Mouse (Mus musculus): ENCODE results near the gene Cars2. TPM values are rescaled to one million over a fixed set of nuclear protein-coding genes. Genes with fewer than 3 reads are reported as not detected.
"Not testable (repeated sequence)": the region's sequence is repeated elsewhere in the genome, so short reads cannot be mapped to it uniquely, and the experiment has no call there.

Gene Cars2
- polyA plus RNA-seq, 1 experiment from 2014 or later: 10.0 TPM

DNA sequence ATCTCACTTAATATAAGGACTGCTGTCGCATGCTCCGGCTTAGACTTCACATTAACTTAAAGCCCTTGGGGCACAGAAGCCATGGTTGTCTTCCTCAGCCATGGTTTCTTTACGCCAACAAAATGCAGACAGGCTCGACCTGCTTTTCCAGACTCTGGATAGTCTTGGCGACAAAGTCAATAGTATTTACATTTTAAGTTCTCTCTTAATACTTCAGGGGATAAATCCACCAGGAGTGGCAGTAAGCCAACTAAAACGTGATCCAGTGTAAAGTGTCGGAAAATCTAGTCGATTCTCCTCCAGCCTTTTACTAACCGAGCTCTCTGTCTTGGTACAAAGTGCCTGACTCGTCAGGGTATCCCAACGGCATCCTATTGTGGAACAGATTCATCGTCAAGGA is 52.3 kb downstream of the Cars2 start:
- no peak for ATAC-seq
- no peak for TF ChIP-seq CTCF (IDR thresholded peaks at IDR 0.05; ENCODE audit: low read depth)
- H3K4me1 ChIP-seq (replicated peaks; ENCODE audit: control insufficient read depth, insufficient read depth, low read length): 0 out of 2 replicates have a peak, but pooled peaks cover 5% of the 10 kb centered on the region
- H3K4me2 ChIP-seq (replicated peaks; ENCODE audit: low read depth): peak overlapping the region; percentile 75
- peak overlapping the region; percentile 80 for H3K9ac ChIP-seq (ENCODE audit: low read depth, low read length)
- H3K27ac ChIP-seq (ENCODE audit: low read depth, low read length): no peak overlapping the region
- no peaks in the 10 kb centered on the region for H3K9me3 ChIP-seq (ENCODE audit: control insufficient read depth)
- H3K36me3 ChIP-seq (ENCODE audit: control insufficient read depth, insufficient read depth): peaks cover 14% of the 10 kb centered on the region
- WGBS: 66% methylated on average over 12 of the region's 12 CpGs
- no peaks in the 10 kb centered on the region for H3K27me3 ChIP-seq (replicated peaks; ENCODE audit: control insufficient read depth, insufficient read depth, low read length)
- H3K4me3 ChIP-seq (ENCODE audit: low read depth, low read length): peak overlapping the region; percentile 77

- H3K9ac ChIP-seq (ENCODE audit: low read depth, low read length): peak within 1 kb of the TSS; percentile 80
- peak; percentile 97 for ATAC-seq
- H3K9me3 ChIP-seq (ENCODE audit: control insufficient read depth): no peaks in the 10 kb centered on the region
- H3K4me2 ChIP-seq (replicated peaks; ENCODE audit: low read depth): peak within 1 kb of the TSS; percentile 75
- peak within 1 kb of the TSS; percentile 71 for H3K27ac ChIP-seq (ENCODE audit: low read depth, low read length)
- no peak for TF ChIP-seq CTCF (IDR thresholded peaks at IDR 0.05; ENCODE audit: low read depth)
- 0 out of 2 replicates have a peak, but pooled peaks cover 5% of the 10 kb centered on the region for H3K4me1 ChIP-seq (replicated peaks; ENCODE audit: control insufficient read depth, insufficient read depth, low read length)
- peaks cover 6% of the 10 kb centered on the region for H3K36me3 ChIP-seq (ENCODE audit: control insufficient read depth, insufficient read depth)
- 3% methylated on average over 73 of the region's 73 CpGs for WGBS
- H3K4me3 ChIP-seq (ENCODE audit: low read depth, low read length): peak within 1 kb of the TSS; percentile 77
- no peaks in the 10 kb centered on the region for H3K27me3 ChIP-seq (replicated peaks; ENCODE audit: control insufficient read depth, insufficient read depth, low read length)
These were observed 53.3 kb downstream of the Cars2 start, which contains the start of gene Naxd for GRCm38 (mm10) chr8:11497017-11497990. TSS of gene Naxd (plus strand) at chr8:11497506.

- not testable (repeated sequence) for H3K9me3 ChIP-seq (ENCODE audit: control insufficient read depth); H3K9ac ChIP-seq (ENCODE audit: low read depth, low read length); H3K4me3 ChIP-seq (ENCODE audit: low read depth, low read length); H3K27ac ChIP-seq (ENCODE audit: low read depth, low read length); H3K27me3 ChIP-seq (replicated peaks; ENCODE audit: control insufficient read depth, insufficient read depth, low read length); ATAC-seq; H3K4me2 ChIP-seq (replicated peaks; ENCODE audit: low read depth); H3K36me3 ChIP-seq (ENCODE audit: control insufficient read depth, insufficient read depth); H3K4me1 ChIP-seq (replicated peaks; ENCODE audit: control insufficient read depth, insufficient read depth, low read length)
- WGBS: 84% methylated on average over 2 of the region's 2 CpGs
These were observed 58.2 kb downstream of the Cars2 start for GRCm38 (mm10) chr8:11492340-11492739.

DNA sequence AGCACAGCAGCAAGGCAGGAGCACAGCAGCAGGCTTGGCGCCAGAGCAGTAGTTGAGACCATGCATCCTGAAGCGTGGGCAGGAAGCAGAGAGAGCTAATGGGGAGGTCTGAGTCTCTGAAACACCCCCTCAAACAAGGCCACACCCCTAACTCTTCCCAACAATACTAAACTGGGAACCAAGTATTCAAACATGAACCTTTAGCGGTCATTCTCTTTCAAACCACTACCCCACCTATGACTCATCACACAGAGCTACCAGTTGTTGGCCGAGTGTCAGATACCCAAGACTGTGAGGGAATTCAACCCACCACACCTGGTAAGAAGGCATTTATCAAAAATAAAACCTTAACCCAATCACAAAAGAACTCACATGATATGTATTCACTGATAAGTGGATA is 63.4 kb downstream of the Cars2 start:
- Histone ChIP-seq H3K4me3 (ENCODE audit: low read depth, low read length) (no peak overlapping the region), H3K27ac (ENCODE audit: low read depth, low read length) (no peak overlapping the region), H3K9me3 (ENCODE audit: control insufficient read depth) (no peaks in the 10 kb centered on the region), H3K9ac (ENCODE audit: low read depth, low read length) (no peak overlapping the region), H3K4me2 (replicated peaks; ENCODE audit: low read depth) (no peak overlapping the region), H3K4me1 (replicated peaks; ENCODE audit: control insufficient read depth, insufficient read depth, low read length) (no peaks in the 10 kb centered on the region), H3K36me3 (ENCODE audit: control insufficient read depth, insufficient read depth) (no peaks in the 10 kb centered on the region), H3K27me3 (replicated peaks; ENCODE audit: control insufficient read depth, insufficient read depth, low read length) (no peaks in the 10 kb centered on the region; the same call in 1 of the 2 replicates)
- no peak for TF ChIP-seq CTCF (IDR thresholded peaks at IDR 0.05; ENCODE audit: low read depth)
- WGBS: 55% methylated on average over 4 of the region's 4 CpGs
- ATAC-seq: no peak

GRCm38 (mm10) chr8:11486142-11486541 is 64.4 kb downstream of the Cars2 start:
- peak; percentile 50; the same call in 1 of the 2 replicates for ATAC-seq

DNA sequence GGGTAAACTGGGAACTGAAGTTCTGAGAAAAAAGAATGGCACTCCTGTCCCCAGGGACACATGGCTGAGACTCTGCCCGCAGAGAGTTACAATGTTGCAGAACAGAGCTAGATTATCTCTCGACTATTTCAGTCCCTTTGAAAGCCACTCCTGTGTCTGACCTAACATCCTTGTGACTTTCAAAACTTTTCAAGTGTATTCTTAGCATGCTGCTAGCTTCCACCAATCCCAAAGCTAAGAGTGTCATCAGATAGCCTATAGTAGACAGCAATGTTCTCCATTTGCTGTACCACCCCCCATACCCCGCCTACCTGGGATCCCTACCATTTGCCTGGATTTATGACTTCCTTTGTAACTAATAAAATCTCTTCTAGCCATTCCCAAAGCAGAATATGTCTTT is 68.0 kb downstream of the Cars2 start:
- TF ChIP-seq CTCF (IDR thresholded peaks at IDR 0.05; ENCODE audit: low read depth): no peak
- Histone ChIP-seq H3K4me2 (replicated peaks; ENCODE audit: low read depth) (no peak overlapping the region), H3K27ac (ENCODE audit: low read depth, low read length) (no peak overlapping the region), H3K9ac (ENCODE audit: low read depth, low read length) (no peak overlapping the region), H3K36me3 (ENCODE audit: control insufficient read depth, insufficient read depth) (no peaks in the 10 kb centered on the region), H3K4me3 (ENCODE audit: low read depth, low read length) (no peak overlapping the region), H3K4me1 (replicated peaks; ENCODE audit: control insufficient read depth, insufficient read depth, low read length) (no peaks in the 10 kb centered on the region), H3K27me3 (replicated peaks; ENCODE audit: control insufficient read depth, insufficient read depth, low read length) (no peaks in the 10 kb centered on the region; the same call in 1 of the 2 replicates), H3K9me3 (ENCODE audit: control insufficient read depth) (no peaks in the 10 kb centered on the region)
- no peak for ATAC-seq
- 48% methylated on average over 3 of the region's 3 CpGs for WGBS

More at GRCm38 (mm10) chr8:11486142-11486541, 64.4 kb downstream of the Cars2 start:
- 14% methylated on average over 7 of the region's 7 CpGs for WGBS
- no peaks in the 10 kb centered on the region for H3K4me1 ChIP-seq (replicated peaks; ENCODE audit: control insufficient read depth, insufficient read depth, low read length)
- no peak overlapping the region for H3K27ac ChIP-seq (ENCODE audit: low read depth, low read length)
- H3K9me3 ChIP-seq (ENCODE audit: control insufficient read depth): no peaks in the 10 kb centered on the region
- no peak overlapping the region for H3K4me2 ChIP-seq (replicated peaks; ENCODE audit: low read depth)
- TF ChIP-seq CTCF (IDR thresholded peaks at IDR 0.05; ENCODE audit: low read depth): peak; percentile 96
- no peak overlapping the region for H3K4me3 ChIP-seq (ENCODE audit: low read depth, low read length)
- H3K9ac ChIP-seq (ENCODE audit: low read depth, low read length): no peak overlapping the region
- H3K36me3 ChIP-seq (ENCODE audit: control insufficient read depth, insufficient read depth): no peaks in the 10 kb centered on the region
- H3K27me3 ChIP-seq (replicated peaks; ENCODE audit: control insufficient read depth, insufficient read depth, low read length): no peaks in the 10 kb centered on the region; the same call in 1 of the 2 replicates
